Mouse (Mus musculus) heart, embryonic 15.5 days (tissue): ENCODE measurements around the gene Ttl. TPM values are rescaled to one million over a fixed set of nuclear protein-coding genes. Genes with fewer than 3 reads are reported as not detected.

Experiments used
- ATAC-seq: fragments of 200-750 bp; cut with Nextera tagmentation; replicated peaks from 2 replicates; pipeline ENCODE4 v1.8.0; 2017; ENCODE audit warnings: low read depth, moderate TSS enrichment; ENCODE audit not compliant: insufficient number of reproducible peaks, insufficient read depth, low FRiP score
- H3K27ac ChIP-seq: fragments of 300-500 bp; sonication (generic); 2 replicates; pipeline ENCODE4 v1.5.1; 2015; ENCODE audit warnings: mild to moderate bottlenecking, inconsistent platforms
- H3K27me3 ChIP-seq: fragments of 300-500 bp; sonication (generic); 2 replicates; pipeline ENCODE4 v1.6.1; 2015; ENCODE audit warnings: inconsistent platforms
- H3K36me3 ChIP-seq: fragments of 300-500 bp; sonication (generic); 2 replicates; pipeline ENCODE4 v1.6.1; 2015; ENCODE audit warnings: mild to moderate bottlenecking, inconsistent platforms
- H3K4me1 ChIP-seq: fragments of 300-500 bp; sonication (generic); replicated peaks from 2 replicates; pipeline ENCODE4 v1.6.1; 2015; ENCODE audit warnings: inconsistent platforms
- H3K4me2 ChIP-seq: fragments of 300-500 bp; sonication (generic); 2 replicates; pipeline ENCODE4 v1.6.1; 2015; ENCODE audit warnings: inconsistent platforms, mild to moderate bottlenecking, moderate library complexity
- H3K4me3 ChIP-seq: fragments of 300-500 bp; sonication (generic); 2 replicates; pipeline ENCODE4 v1.5.1; 2015; ENCODE audit warnings: mild to moderate bottlenecking, inconsistent platforms
- H3K9ac ChIP-seq: fragments of 300-500 bp; sonication (generic); 2 replicates; pipeline ENCODE4 v1.6.1; 2015; ENCODE audit warnings: mild to moderate bottlenecking, inconsistent platforms
- H3K9me3 ChIP-seq: fragments of 300-500 bp; sonication (generic); replicated peaks from 2 replicates; pipeline ENCODE4 v1.6.1; 2016; ENCODE audit warnings: inconsistent platforms
- WGBS: fragments of 180-500 bp; shearing (Covaris S2); methylation state at CpG from one replicate; pipeline ENCODE4 v1.1.7; 2015; ENCODE audit warnings: mixed read lengths; 5-methylcytosine and 5-hydroxymethylcytosine counted together
- polyA plus RNA-seq: library from polyadenylated mRNA; unstranded; fragments of >200 nt; fragmentation: Nextera tagmentation; extraction: Ambion mirVana; gene quantifications from 2 replicates; pipeline ENCODE4 v1.2.1, GENCODE M21; 2015

The Ttl gene
- polyA plus RNA-seq, 1 experiment from 2014 or later, result 8.0 TPM

- H3K9me3 ChIP-seq, result no peaks in the 10 kb centered on the region
- 30% methylated on average over 18 of the region's 18 CpGs for WGBS
- H3K27ac ChIP-seq, result peak overlapping the region; percentile 93
- peak overlapping the region; percentile 72 for H3K4me3 ChIP-seq
- ATAC-seq, result peak; percentile 12; the same call in 1 of the 2 replicates
- H3K9ac ChIP-seq, result peak overlapping the region; percentile 58
- H3K4me2 ChIP-seq, result peak overlapping the region; percentile 82
- peaks cover 11% of the 10 kb centered on the region for H3K4me1 ChIP-seq
- H3K27me3 ChIP-seq, result no peaks in the 10 kb centered on the region
- H3K36me3 ChIP-seq, result peaks cover 38% of the 10 kb centered on the region
These were observed 64.3 kb downstream of the Ttl start for GRCm38 (mm10) chr2:129129987-129130545.

GRCm38 (mm10) chr2:129130776-129131175 is 65.0 kb downstream of the Ttl start:
- Histone ChIP-seq H3K36me3 (peaks cover 31% of the 10 kb centered on the region), H3K9ac (no peak overlapping the region), H3K4me2 (peak overlapping the region; percentile 82), H3K4me1 (peaks cover 11% of the 10 kb centered on the region), H3K27me3 (no peaks in the 10 kb centered on the region), H3K4me3 (peak overlapping the region; percentile 72), H3K9me3 (no peaks in the 10 kb centered on the region), H3K27ac (0 out of 2 replicates have a peak overlapping the region, but pooled peaks have one; percentile 93)
- 96% methylated on average over 2 of the region's 2 CpGs for WGBS
- ATAC-seq, result no peak

GRCm38 (mm10) chr2:129132231-129132630 is 66.5 kb downstream of the Ttl start:
- H3K4me1 ChIP-seq, result peaks cover 11% of the 10 kb centered on the region
- WGBS, result 92% methylated on average over 7 of the region's 7 CpGs
- H3K27ac ChIP-seq, result no peak overlapping the region
- H3K27me3 ChIP-seq, result no peaks in the 10 kb centered on the region
- no peak for ATAC-seq
- no peaks in the 10 kb centered on the region for H3K9me3 ChIP-seq
- no peak overlapping the region for H3K4me3 ChIP-seq
- peaks cover 20% of the 10 kb centered on the region for H3K36me3 ChIP-seq
- no peak overlapping the region for H3K9ac ChIP-seq
- no peak overlapping the region for H3K4me2 ChIP-seq

GRCm38 (mm10) chr2:129133006-129133805 is 67.5 kb downstream of the Ttl start:
- no peak overlapping the region for H3K4me3 ChIP-seq
- no peaks in the 10 kb centered on the region for H3K9me3 ChIP-seq
- H3K36me3 ChIP-seq, result peaks cover 17% of the 10 kb centered on the region
- H3K27ac ChIP-seq, result no peak overlapping the region
- no peak for ATAC-seq
- no peak overlapping the region for H3K4me2 ChIP-seq
- no peaks in the 10 kb centered on the region for H3K27me3 ChIP-seq
- H3K9ac ChIP-seq, result no peak overlapping the region
- 92% methylated on average over 14 of the region's 14 CpGs for WGBS
- peaks cover 11% of the 10 kb centered on the region for H3K4me1 ChIP-seq

- no peaks in the 10 kb centered on the region for H3K9me3 ChIP-seq
- H3K4me3 ChIP-seq, result no peak overlapping the region
- no peak overlapping the region for H3K4me2 ChIP-seq
- no peak for ATAC-seq
- H3K36me3 ChIP-seq, result no peaks in the 10 kb centered on the region
- no peaks in the 10 kb centered on the region for H3K4me1 ChIP-seq
- H3K27ac ChIP-seq, result no peak overlapping the region
- no peaks in the 10 kb centered on the region for H3K27me3 ChIP-seq
- WGBS, result 87% methylated on average over 10 of the region's 10 CpGs
- H3K9ac ChIP-seq, result no peak overlapping the region
These were observed 74.2 kb downstream of the Ttl start for GRCm38 (mm10) chr2:129139906-129140305.

Other genes with a start within 250 kb of the Ttl start
- 26.4 and 27.2 TPM in 2 replicates for gene Tmem87b, start 247.8 kb upstream of the Ttl start, polyA plus RNA-seq
- gene Fbln7, start 203.0 kb upstream of the Ttl start, polyA plus RNA-seq, result 1.2 and 2.7 TPM in 2 replicates
- gene Zc3h8, start 121.9 kb upstream of the Ttl start, polyA plus RNA-seq, result 5.6 TPM in 2 replicates
- gene Zc3h6, start 98.5 kb upstream of the Ttl start, polyA plus RNA-seq, result 1.4 and 1.6 TPM in 2 replicates
- 9.7 and 11.5 TPM in 2 replicates for gene Gm10762, start 98.2 kb upstream of the Ttl start, polyA plus RNA-seq
- 0.04 and 0.10 TPM in 2 replicates for gene Vinac1, start 17.8 kb upstream of the Ttl start, polyA plus RNA-seq
- gene Polr1b, start 35.1 kb downstream of the Ttl start, polyA plus RNA-seq, result 11.6 and 16.3 TPM in 2 replicates
- gene Chchd5, start 63.8 kb downstream of the Ttl start, polyA plus RNA-seq, result 17.0 and 18.5 TPM in 2 replicates
- 16.3 and 17.9 TPM in 2 replicates for gene Slc20a1, start 132.8 kb downstream of the Ttl start, polyA plus RNA-seq
- gene Ckap2l, start 231.3 kb downstream of the Ttl start, polyA plus RNA-seq, result 36.5 and 39.5 TPM in 2 replicates
- 0.08 and 0.23 TPM in 2 replicates for gene Il1a, start 244.0 kb downstream of the Ttl start, polyA plus RNA-seq